Mouse (Mus musculus): ENCODE measurements at regions not wholly inside any gene's neighbourhood (a gene's known extent, or its start where the extent isn't known, plus 50 kb on each side); places are given as distances from the start of the nearest gene placed in this dataset.

DNA sequence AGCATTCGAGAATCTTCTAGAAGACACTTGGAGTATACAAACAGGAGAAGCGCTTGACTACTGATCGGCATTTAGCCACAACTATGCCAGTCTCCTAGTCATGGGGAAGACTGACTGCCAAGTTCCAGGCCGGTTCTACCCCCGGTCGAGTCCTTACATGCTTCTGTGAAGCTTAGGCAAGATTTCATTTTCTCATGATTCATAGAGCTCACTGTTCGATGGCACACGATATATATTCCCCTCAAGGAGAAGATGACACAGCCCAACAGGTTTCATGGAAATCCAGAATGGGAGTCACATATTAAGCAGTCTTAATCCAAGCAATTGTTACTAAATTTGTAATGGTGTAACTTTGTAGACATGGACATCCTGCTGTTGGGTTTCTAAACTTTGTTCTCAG lies 177.8 kb downstream of the Slc38a4 start:
- H3K36me3 ChIP-seq (ENCODE audit: poor library complexity, severe bottlenecking) = no peaks in the 10 kb centered on the region
- 95% methylated on average over 8 of the region's 8 CpGs for WGBS
- H3K27ac ChIP-seq = no peak overlapping the region
- ATAC-seq = no peak
- H3K4me2 ChIP-seq = no peak overlapping the region
- no peaks in the 10 kb centered on the region for H3K4me1 ChIP-seq
- no peaks in the 10 kb centered on the region for H3K9me3 ChIP-seq (replicated peaks)
- H3K27me3 ChIP-seq = no peaks in the 10 kb centered on the region
- H3K9ac ChIP-seq = no peak overlapping the region
- H3K4me3 ChIP-seq = no peak overlapping the region

DNA sequence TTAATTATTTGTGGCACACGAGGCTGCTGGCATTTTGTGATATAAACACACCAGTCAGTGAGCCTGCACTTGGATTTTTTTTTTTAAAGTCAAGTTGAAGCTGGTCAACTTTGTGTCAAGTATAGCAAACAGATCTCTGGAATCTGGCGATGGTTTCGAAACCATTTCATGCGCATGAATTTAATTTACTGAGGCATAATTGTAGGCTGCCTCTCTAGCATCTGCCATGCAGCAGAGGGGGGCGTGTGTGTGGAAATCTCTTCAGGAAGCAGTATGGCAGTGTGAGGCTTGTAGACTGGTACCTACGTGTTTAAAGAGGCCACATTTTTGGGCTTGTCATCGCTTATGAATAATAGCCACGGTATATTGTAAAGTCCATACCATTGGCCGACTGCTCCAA lies 177.7 kb upstream of the Slc38a2 start:
- Histone ChIP-seq H3K36me3 (ENCODE audit: poor library complexity, severe bottlenecking) (no peaks in the 10 kb centered on the region), H3K27ac (no peak overlapping the region), H3K9me3 (replicated peaks) (no peaks in the 10 kb centered on the region), H3K4me3 (no peak overlapping the region), H3K4me2 (no peak overlapping the region), H3K4me1 (no peaks in the 10 kb centered on the region), H3K9ac (no peak overlapping the region), H3K27me3 (no peaks in the 10 kb centered on the region)
- WGBS = 83% methylated on average over 9 of the region's 9 CpGs
- ATAC-seq = no peak

DNA sequence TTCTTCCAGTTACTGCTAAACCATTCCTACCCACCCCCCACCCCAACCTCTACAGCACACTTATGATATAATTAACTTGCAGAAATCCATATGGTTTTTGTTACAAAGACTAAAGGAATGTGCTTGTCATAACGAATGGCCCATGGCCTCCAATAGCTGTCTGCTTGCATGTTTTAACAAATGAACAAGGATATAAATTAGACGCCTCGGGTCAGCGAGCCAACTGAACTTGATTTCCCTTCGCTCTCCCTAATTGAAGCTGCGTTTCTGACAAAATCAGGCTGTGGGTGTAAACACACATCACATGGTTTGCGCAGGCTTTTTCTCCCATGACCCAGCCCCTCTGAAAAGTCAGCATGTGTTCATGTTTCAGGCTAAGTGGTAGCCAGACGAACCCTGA lies 174.6 kb upstream of the Slc38a2 start:
- no peak overlapping the region for H3K27ac ChIP-seq
- ATAC-seq = no peak
- no peak overlapping the region for H3K4me2 ChIP-seq

DNA sequence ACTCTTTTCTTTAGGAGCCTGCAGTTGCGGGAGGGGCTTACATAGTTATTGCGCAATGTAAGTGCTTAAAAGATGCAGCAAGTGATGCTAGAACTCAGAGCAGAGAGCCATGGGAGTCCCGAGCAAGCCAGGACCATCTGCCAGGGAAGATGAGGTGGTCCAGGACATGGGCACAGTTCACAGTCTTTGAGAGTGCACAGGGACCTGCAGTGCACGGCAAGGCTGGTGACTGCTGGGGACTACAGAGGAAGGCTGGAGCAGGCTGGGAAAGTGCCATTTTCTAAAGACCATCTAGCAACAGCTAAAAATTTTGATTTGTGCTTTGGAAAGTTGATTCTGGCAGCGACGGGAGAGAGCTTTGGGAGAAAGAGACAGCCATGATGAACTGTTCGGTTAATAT lies 174.0 kb upstream of the Slc38a2 start:
- 91% methylated on average over 7 of the region's 7 CpGs for WGBS
- H3K9me3 ChIP-seq (replicated peaks) = no peaks in the 10 kb centered on the region
- no peak overlapping the region for H3K27ac ChIP-seq
- H3K4me1 ChIP-seq = no peaks in the 10 kb centered on the region
- no peaks in the 10 kb centered on the region for H3K36me3 ChIP-seq (ENCODE audit: poor library complexity, severe bottlenecking)
- H3K9ac ChIP-seq = no peak overlapping the region
- no peaks in the 10 kb centered on the region for H3K27me3 ChIP-seq
- no peak overlapping the region for H3K4me2 ChIP-seq
- H3K4me3 ChIP-seq = no peak overlapping the region
- ATAC-seq = no peak

More for the DNA sequence above, 174.6 kb upstream of the Slc38a2 start:
- Histone ChIP-seq H3K9me3 (replicated peaks) (no peaks in the 10 kb centered on the region), H3K27me3 (no peaks in the 10 kb centered on the region), H3K4me1 (no peaks in the 10 kb centered on the region), H3K36me3 (ENCODE audit: poor library complexity, severe bottlenecking) (no peaks in the 10 kb centered on the region), H3K9ac (no peak overlapping the region), H3K4me3 (no peak overlapping the region)
- WGBS = 80% methylated on average over 8 of the region's 8 CpGs

DNA sequence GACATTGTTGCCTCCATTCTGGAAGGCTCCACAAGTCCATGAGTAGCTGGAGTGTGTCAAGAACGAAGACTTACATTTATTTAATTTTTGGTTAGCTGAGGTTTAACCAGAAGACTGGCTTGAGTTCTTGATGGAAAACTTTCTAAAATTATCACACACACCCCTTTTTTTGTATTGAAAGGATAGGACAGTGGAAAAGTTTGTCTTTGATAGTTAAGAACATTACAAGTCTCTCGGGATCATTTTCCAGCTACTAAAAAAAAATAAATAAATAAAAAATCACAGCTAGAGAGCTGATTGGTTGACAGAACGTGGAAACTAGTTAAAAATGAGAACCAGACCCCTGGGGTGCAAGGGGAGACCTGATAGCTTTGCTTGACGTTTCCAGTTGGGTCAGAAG lies 173.6 kb upstream of the Slc38a2 start:
- WGBS = 65% methylated on average over 4 of the region's 4 CpGs
- ATAC-seq = no peak
- H3K27me3 ChIP-seq = no peaks in the 10 kb centered on the region
- H3K9me3 ChIP-seq (replicated peaks) = no peaks in the 10 kb centered on the region
- H3K9ac ChIP-seq = no peak overlapping the region
- H3K4me1 ChIP-seq = no peaks in the 10 kb centered on the region
- H3K4me2 ChIP-seq = no peak overlapping the region
- no peak overlapping the region for H3K4me3 ChIP-seq
- no peak overlapping the region for H3K27ac ChIP-seq
- H3K36me3 ChIP-seq (ENCODE audit: poor library complexity, severe bottlenecking) = no peaks in the 10 kb centered on the region

DNA sequence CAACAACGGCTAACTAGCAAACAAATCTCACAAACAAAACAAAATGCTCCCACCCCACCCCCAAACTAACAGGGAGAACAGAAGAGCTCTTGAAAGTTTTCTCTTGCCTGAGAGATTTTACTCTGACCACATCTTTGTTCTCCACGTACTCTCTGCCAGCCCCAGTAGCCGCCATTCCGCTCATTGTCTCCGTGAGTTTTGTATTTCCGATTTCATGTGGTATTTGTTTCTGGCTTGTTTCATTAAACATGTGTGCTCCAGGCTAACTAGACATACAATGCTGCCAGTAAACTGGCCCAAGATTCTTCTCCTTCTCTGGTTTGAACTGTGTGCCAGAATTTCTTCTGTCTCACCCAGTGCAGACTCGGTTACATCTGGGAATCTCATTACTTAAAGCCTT lies 168.2 kb upstream of the Slc38a2 start:
- no peaks in the 10 kb centered on the region for H3K4me1 ChIP-seq
- no peak overlapping the region for H3K9ac ChIP-seq
- H3K4me3 ChIP-seq = no peak overlapping the region
- no peaks in the 10 kb centered on the region for H3K9me3 ChIP-seq (replicated peaks)
- H3K27me3 ChIP-seq = no peaks in the 10 kb centered on the region
- H3K27ac ChIP-seq = no peak overlapping the region
- no peak for ATAC-seq
- H3K36me3 ChIP-seq (ENCODE audit: poor library complexity, severe bottlenecking) = no peaks in the 10 kb centered on the region
- WGBS = 77% methylated on average over 7 of the region's 7 CpGs
- H3K4me2 ChIP-seq = no peak overlapping the region

DNA sequence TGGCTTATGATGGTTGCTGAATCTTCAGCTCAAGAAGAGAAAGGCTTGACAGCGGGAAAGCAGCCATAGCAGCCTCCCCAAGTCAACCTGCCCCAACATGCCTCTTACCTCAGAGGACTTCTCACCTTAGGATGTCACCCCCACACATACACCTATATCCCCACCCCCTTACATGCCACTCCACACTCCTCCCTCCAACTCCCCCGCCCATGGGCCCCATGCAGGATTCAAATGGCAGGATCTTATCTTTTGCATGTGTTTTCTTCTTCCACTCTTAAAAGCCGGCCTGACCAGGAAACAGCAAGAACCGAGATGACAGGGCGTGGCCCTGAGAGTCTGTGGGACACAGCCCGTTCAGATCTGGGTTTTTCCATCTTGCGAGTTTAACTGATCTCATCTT lies 166.4 kb upstream of the Slc38a2 start:
- Histone ChIP-seq H3K9ac (no peak overlapping the region), H3K27me3 (no peaks in the 10 kb centered on the region), H3K36me3 (ENCODE audit: poor library complexity, severe bottlenecking) (no peaks in the 10 kb centered on the region), H3K9me3 (replicated peaks) (no peaks in the 10 kb centered on the region), H3K27ac (no peak overlapping the region), H3K4me3 (no peak overlapping the region), H3K4me2 (no peak overlapping the region), H3K4me1 (no peaks in the 10 kb centered on the region)
- WGBS = 94% methylated on average over 7 of the region's 7 CpGs
- no peak for ATAC-seq

DNA sequence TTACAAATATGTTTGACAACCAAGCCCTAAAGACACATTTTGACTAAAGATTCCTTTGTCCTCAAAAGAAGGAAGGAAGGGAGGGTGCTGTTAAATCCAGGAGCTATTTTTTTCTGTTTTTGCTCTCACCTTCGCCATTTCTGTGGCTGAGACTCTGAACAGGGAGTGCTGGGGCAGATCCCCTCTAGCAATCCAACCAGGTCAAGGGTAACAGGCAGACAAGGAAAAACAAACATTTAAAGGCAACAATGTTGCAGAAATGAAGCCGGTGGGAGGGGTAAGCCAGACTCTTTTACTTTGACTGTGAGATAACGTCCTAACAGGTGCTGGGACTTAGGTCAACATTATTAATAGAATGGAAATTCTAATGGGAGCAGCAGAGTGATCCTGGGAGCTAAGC lies 158.2 kb upstream of the Slc38a2 start:
- Histone ChIP-seq H3K4me3 (no peak overlapping the region), H3K9me3 (replicated peaks) (no peaks in the 10 kb centered on the region), H3K27ac (no peak overlapping the region), H3K27me3 (no peaks in the 10 kb centered on the region), H3K4me2 (no peak overlapping the region), H3K9ac (no peak overlapping the region), H3K4me1 (no peaks in the 10 kb centered on the region), H3K36me3 (ENCODE audit: poor library complexity, severe bottlenecking) (no peaks in the 10 kb centered on the region)
- no peak for ATAC-seq
- 80% methylated on average over 3 of the region's 3 CpGs for WGBS

DNA sequence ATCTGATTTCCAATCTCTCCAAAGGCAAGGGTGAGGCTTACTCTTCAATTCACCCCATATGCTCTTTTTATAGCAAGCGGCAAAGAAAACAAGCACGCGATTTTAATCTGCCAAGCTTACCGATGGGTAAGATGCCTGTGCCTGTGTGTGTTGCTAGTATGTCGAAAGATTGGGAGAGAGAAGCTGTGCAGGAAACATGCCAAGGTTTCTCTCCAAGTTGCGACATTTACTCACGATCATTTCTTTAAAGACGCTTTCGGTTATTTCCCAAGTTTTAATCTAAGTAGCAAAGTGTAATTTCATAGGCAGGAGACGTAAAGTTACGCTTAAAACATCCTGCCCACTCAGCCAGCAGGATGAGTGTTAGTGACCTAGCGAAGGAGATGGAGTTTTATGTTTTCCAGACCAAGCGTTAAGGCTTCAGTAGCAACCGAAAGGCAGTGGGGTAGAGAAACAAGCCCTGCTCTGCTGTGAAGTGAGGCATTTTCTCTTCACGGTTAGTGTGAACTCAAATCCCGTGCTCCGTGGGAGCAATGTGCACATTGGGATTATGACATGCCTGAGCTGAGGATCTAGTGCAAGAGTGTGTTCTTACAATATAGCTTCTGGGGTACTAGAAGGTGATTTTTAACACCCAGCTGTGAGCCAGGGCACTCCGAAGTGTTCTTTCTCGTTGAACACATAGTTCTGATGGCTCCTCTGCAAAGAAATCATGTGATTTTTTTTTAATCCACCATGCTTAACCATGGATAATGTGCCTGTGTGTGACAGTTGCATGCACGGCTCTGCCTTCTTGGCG lies 152.6 kb upstream of the Slc38a2 start:
- H3K9ac ChIP-seq = no peak overlapping the region
- ATAC-seq = no peak
- WGBS = 88% methylated on average over 21 of the region's 21 CpGs
- no peaks in the 10 kb centered on the region for H3K4me1 ChIP-seq
- H3K36me3 ChIP-seq (ENCODE audit: poor library complexity, severe bottlenecking) = no peaks in the 10 kb centered on the region
- no peaks in the 10 kb centered on the region for H3K27me3 ChIP-seq
- H3K9me3 ChIP-seq (replicated peaks) = no peaks in the 10 kb centered on the region
- no peak overlapping the region for H3K4me3 ChIP-seq
- no peak overlapping the region for H3K4me2 ChIP-seq
- H3K27ac ChIP-seq = no peak overlapping the region

DNA sequence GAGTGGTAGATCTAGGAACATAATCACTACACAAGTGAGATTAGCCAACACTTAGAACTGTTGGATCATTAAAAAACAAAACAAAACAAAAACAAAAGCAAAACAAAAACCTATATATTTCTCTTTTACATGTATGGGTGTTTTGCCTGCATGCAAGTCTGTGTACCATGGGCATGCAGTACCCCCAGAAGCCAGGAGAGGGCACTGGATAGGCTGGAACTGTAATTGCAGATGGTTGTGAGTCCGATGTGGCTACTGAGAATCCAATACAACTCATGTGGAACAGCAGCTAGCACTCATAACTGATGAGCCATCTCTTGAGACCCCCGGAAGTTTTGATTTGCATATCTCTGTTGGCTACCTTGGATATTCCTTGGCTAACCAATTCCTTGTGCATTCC lies 148.6 kb upstream of the Slc38a2 start:
- H3K9me3 ChIP-seq (replicated peaks) = no peaks in the 10 kb centered on the region
- 81% methylated on average over 2 of the region's 2 CpGs for WGBS
- no peak overlapping the region for H3K4me2 ChIP-seq
- H3K27ac ChIP-seq = no peak overlapping the region
- ATAC-seq = no peak
- H3K36me3 ChIP-seq (ENCODE audit: poor library complexity, severe bottlenecking) = no peaks in the 10 kb centered on the region
- no peak overlapping the region for H3K4me3 ChIP-seq
- H3K9ac ChIP-seq = no peak overlapping the region
- H3K27me3 ChIP-seq = no peaks in the 10 kb centered on the region
- no peaks in the 10 kb centered on the region for H3K4me1 ChIP-seq

DNA sequence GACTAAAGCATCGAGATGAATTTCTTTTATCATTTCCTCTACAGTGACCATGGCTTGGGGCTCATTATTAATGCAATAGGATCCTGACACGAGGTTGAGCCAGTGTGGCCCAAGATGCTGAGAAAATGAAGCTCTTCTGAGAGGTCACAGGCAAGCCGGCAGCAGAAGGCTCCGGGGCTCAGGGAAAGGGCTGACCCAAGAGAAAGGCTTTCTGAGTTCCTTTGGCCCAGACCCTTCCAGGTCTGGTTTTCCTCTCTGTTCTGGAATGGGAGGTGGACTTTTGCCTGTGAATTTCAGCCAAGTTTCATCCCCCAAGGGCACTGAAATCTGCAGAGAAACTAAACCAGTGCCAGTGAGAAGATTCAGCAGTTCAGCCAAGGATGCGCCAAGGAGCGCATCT lies 145.7 kb upstream of the Slc38a2 start:
- H3K4me1 ChIP-seq = no peaks in the 10 kb centered on the region
- no peak overlapping the region for H3K9ac ChIP-seq
- no peaks in the 10 kb centered on the region for H3K36me3 ChIP-seq (ENCODE audit: poor library complexity, severe bottlenecking)
- 91% methylated on average over 6 of the region's 6 CpGs for WGBS
- no peak overlapping the region for H3K27ac ChIP-seq
- H3K27me3 ChIP-seq = no peaks in the 10 kb centered on the region
- no peak overlapping the region for H3K4me2 ChIP-seq
- H3K4me3 ChIP-seq = no peak overlapping the region
- H3K9me3 ChIP-seq (replicated peaks) = no peaks in the 10 kb centered on the region
- ATAC-seq = no peak

DNA sequence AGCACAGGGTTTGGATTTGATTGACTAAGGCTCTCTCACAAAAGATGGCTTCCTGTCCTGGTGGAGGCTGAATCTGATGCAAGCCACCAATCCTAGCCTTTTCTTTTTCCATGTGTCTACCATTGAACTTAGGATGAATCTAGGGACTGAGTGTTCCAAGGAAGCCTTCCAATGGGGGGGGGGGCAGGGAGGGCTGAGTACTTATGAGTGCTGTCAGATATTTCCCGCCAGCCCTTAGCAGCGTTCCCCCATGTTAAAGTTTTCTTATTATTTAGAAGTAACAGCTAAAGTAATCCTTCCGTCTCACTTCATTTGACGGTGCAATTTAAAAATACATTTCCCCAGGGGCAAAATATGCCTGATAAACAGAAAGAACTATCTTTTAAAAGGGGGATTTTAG lies 144.8 kb upstream of the Slc38a2 start:
- no peaks in the 10 kb centered on the region for H3K9me3 ChIP-seq (replicated peaks)
- no peak overlapping the region for H3K4me3 ChIP-seq
- no peak overlapping the region for H3K27ac ChIP-seq
- H3K27me3 ChIP-seq = no peaks in the 10 kb centered on the region
- H3K4me1 ChIP-seq = no peaks in the 10 kb centered on the region
- no peak for ATAC-seq
- no peak overlapping the region for H3K4me2 ChIP-seq
- H3K36me3 ChIP-seq (ENCODE audit: poor library complexity, severe bottlenecking) = no peaks in the 10 kb centered on the region
- no peak overlapping the region for H3K9ac ChIP-seq
- WGBS = 88% methylated on average over 4 of the region's 4 CpGs

DNA sequence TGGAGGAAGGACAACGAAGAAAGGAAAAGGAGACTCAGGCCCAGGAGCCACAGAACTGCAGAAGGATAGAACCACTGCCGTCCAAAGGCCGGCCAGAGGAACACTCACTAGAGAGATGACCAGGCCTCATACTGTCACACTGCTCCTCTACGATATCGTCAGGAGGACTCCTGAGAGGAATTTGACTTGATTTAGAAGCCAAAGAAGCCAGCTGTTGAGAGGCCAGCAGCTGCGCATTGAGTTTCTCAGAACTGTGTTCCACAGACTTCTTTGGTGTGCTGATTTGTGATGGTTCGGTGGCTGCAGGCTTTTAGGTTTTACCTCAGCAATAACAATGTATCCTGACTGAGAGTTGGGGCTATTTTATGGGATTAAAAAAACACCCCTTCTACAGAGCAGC lies 144.1 kb upstream of the Slc38a2 start:
- Histone ChIP-seq H3K27ac (no peak overlapping the region), H3K9me3 (replicated peaks) (no peaks in the 10 kb centered on the region), H3K4me3 (no peak overlapping the region), H3K27me3 (no peaks in the 10 kb centered on the region), H3K9ac (no peak overlapping the region), H3K4me1 (no peaks in the 10 kb centered on the region), H3K4me2 (no peak overlapping the region), H3K36me3 (ENCODE audit: poor library complexity, severe bottlenecking) (no peaks in the 10 kb centered on the region)
- ATAC-seq = no peak
- 87% methylated on average over 7 of the region's 7 CpGs for WGBS

All from forebrain, embryonic 13.5 days (tissue).